Mouse (Mus musculus): ENCODE results near the gene Chrm2. TPM values are rescaled to one million over a fixed set of nuclear protein-coding genes. Genes with fewer than 3 reads are reported as not detected.

Gene Chrm2
- total RNA-seq, 2 experiments from 2014 or later = 0.18 to 0.22 TPM

- intact Hi-C loops (cut with DNase I; ENCODE audit: low total_unique reads) = no loop called here
- no peak for DNase-seq
Measured at GRCm38 (mm10) chr6:36507946-36508345, 120.1 kb downstream of the Chrm2 start.

GRCm38 (mm10) chr6:36508469-36508868, 120.6 kb downstream of the Chrm2 start:
- DNase-seq = no peak
- intact Hi-C loops (cut with DNase I; ENCODE audit: low total_unique reads) = no loop called here

- DNase-seq = no peak
- intact Hi-C loops (cut with DNase I; ENCODE audit: low total_unique reads) = no loop called here
Measured at GRCm38 (mm10) chr6:36516508-36516907, 128.6 kb downstream of the Chrm2 start.

GRCm38 (mm10) chr6:36517242-36517641, 129.4 kb downstream of the Chrm2 start:
- DNase-seq = no peak
- intact Hi-C loops (cut with DNase I; ENCODE audit: low total_unique reads) = no loop called here

- intact Hi-C loops (cut with DNase I; ENCODE audit: low total_unique reads) = no loop called here
- DNase-seq = no peak
Measured at GRCm38 (mm10) chr6:36523599-36523998, 135.7 kb downstream of the Chrm2 start.

- intact Hi-C loops (cut with DNase I; ENCODE audit: low total_unique reads) = no loop called here
- no peak for DNase-seq
Measured at GRCm38 (mm10) chr6:36528509-36528908, 140.6 kb downstream of the Chrm2 start.

GRCm38 (mm10) chr6:36541247-36541646, 153.4 kb downstream of the Chrm2 start:
- intact Hi-C loops (cut with DNase I; ENCODE audit: low total_unique reads) = no loop called here
- DNase-seq = no peak

- DNase-seq = no peak
- intact Hi-C loops (cut with DNase I; ENCODE audit: low total_unique reads) = no loop called here
Measured at GRCm38 (mm10) chr6:36566886-36567285, 179.0 kb downstream of the Chrm2 start.

Small RNAs within 50 kb of the gene (microRNA-seq; reads per million reads assigned to microRNA genes)
- gene Mir490 = 2.0 to 7.0 reads per million in 2 experiments

Measured in gastrocnemius, postnatal 14 days (tissue).